Comparison of ENCODE assay signal across 7 mouse cellular contexts in the genomic region with DNA sequence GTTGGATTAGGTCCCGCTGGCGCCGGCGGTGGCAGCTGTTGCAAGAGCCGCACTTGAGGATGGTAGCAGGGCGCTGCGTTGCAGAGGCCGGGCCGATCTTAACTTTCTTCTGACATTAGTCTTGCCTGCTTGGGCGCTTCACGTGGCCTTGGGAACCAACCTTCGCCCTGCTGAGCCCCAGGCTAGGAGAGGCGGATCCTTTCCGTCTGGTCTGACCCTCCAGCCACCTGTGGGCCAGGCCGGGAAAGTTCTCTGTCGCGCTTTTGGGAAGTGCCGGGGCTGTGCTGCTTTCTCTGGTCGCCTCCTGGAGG. TPM values are rescaled to one million over a fixed set of nuclear protein-coding genes. Genes with fewer than 3 reads are reported as not detected.
DNase-seq lines count a peak whose midpoint lies in the region; ATAC-seq lines count a peak whose summit lies in the region.

Gene Plbd1 (minus strand): TSS at position 223 of the 311 bp plus-strand sequence.

- H3K27ac ChIP-seq in heart, embryonic 16.5 days (ENCODE audit: low read length): no peak within 1 kb of the TSS
- no peak within 1 kb of the TSS for H3K27ac ChIP-seq in stomach, embryonic 14.5 days (ENCODE audit: low read length)

- peak; percentile 53 to 60 for DNase-seq in adrenal gland, postnatal 4 days (ENCODE audit: low spot score in 2 of 2)
- DNase-seq in kidney, postnatal 14 days: peak; percentile 60
- DNase-seq in frontal cortex, adult 2 months (ENCODE audit: extremely low spot score in 1 of 2, low spot score in 1 of 2): no peak

- 4% methylated on average over 19 of the region's 19 CpGs for WGBS in heart, embryonic 16.5 days
- 2% methylated on average over 19 of the region's 19 CpGs for WGBS in stomach, embryonic 14.5 days

- no peaks in the 10 kb centered on the region; the same call in 1 of the 2 replicates for H3K4me1 ChIP-seq in heart, embryonic 16.5 days (ENCODE audit: control insufficient read depth, insufficient read depth, low read length)
- H3K4me1 ChIP-seq in megakaryocyte, embryonic 14.5 days: peaks cover 7% of the 10 kb centered on the region; the same call in 1 of the 2 replicates
- peaks cover 7% of the 10 kb centered on the region; the same call in 1 of the 2 replicates for H3K4me1 ChIP-seq in stomach, embryonic 14.5 days (ENCODE audit: control insufficient read depth, insufficient read depth, low read length)

- peak within 1 kb of the TSS; percentile 72 for H3K4me2 ChIP-seq in heart, embryonic 16.5 days (ENCODE audit: low read depth, low read length)
- H3K4me2 ChIP-seq in stomach, embryonic 14.5 days (replicated peaks; ENCODE audit: low read depth, low read length): peak within 1 kb of the TSS; percentile 59

- H3K27me3 ChIP-seq in heart, embryonic 16.5 days (ENCODE audit: control insufficient read depth, insufficient read depth, low read length): peaks cover 14% of the 10 kb centered on the region
- peaks cover 50% of the 10 kb centered on the region for H3K27me3 ChIP-seq in megakaryocyte, embryonic 14.5 days (replicated peaks)
- H3K27me3 ChIP-seq in stomach, embryonic 14.5 days (ENCODE audit: control insufficient read depth, insufficient read depth, low read length): peaks cover 15% of the 10 kb centered on the region

- H3K36me3 ChIP-seq in heart, embryonic 16.5 days (ENCODE audit: control insufficient read depth, insufficient read depth): no peaks in the 10 kb centered on the region
- no peaks in the 10 kb centered on the region for H3K36me3 ChIP-seq in megakaryocyte, embryonic 14.5 days (replicated peaks; ENCODE audit: low read length)
- H3K36me3 ChIP-seq in stomach, embryonic 14.5 days (ENCODE audit: control insufficient read depth, insufficient read depth, low read length): no peaks in the 10 kb centered on the region

- H3K4me3 ChIP-seq in heart, embryonic 16.5 days (ENCODE audit: low read length): peak within 1 kb of the TSS; percentile 51
- peak within 1 kb of the TSS; percentile 87 for H3K4me3 ChIP-seq in megakaryocyte, embryonic 14.5 days (replicated peaks)
- peak within 1 kb of the TSS; percentile 25 for H3K4me3 ChIP-seq in stomach, embryonic 14.5 days (ENCODE audit: low read depth, low read length)

- no peaks in the 10 kb centered on the region for H3K9me3 ChIP-seq in heart, embryonic 16.5 days (replicated peaks; ENCODE audit: control insufficient read depth, low read length)
- H3K9me3 ChIP-seq in megakaryocyte, embryonic 14.5 days: peaks cover 17% of the 10 kb centered on the region
- H3K9me3 ChIP-seq in stomach, embryonic 14.5 days (ENCODE audit: control insufficient read depth, low read depth, low read length): no peaks in the 10 kb centered on the region

- ATAC-seq in erythroid progenitor cell, adult 5-6 weeks (replicated peaks; ENCODE audit: low FRiP score, poor library complexity, severe bottlenecking): no peak
- ATAC-seq in heart, embryonic 16.5 days (replicated peaks; ENCODE audit: extremely low read depth, insufficient read depth, low FRiP score): no peak
- ATAC-seq in stomach, embryonic 14.5 days (ENCODE audit: insufficient number of reproducible peaks, insufficient read depth, low FRiP score, low read depth): no peak

- H3K9ac ChIP-seq in heart, embryonic 16.5 days (ENCODE audit: low read length): peak within 1 kb of the TSS; percentile 69
- peak within 1 kb of the TSS; percentile 38; the same call in 1 of the 2 replicates for H3K9ac ChIP-seq in stomach, embryonic 14.5 days (replicated peaks; ENCODE audit: low read depth, low read length)

RNA-seq across cellular contexts. Expression of gene Plbd1, which starts in this region (rescaled TPM):
- 10 to 100 TPM; 36.6 to 51.5 TPM for total RNA-seq in adrenal gland, postnatal 4 days (2021)
- total RNA-seq in erythroid progenitor cell, adult 5-6 weeks (2015; ENCODE audit: low replicate concordance): 31.0 and 37.7 TPM in 2 replicates
- 17.2 and 24.4 TPM in 2 replicates for total RNA-seq in erythroid progenitor cell, adult 5-6 weeks (2017; ENCODE audit: low replicate concordance)
- 6.3 and 7.1 TPM in 2 replicates for polyA plus RNA-seq in heart, embryonic 16.5 days (2015; fragmentation: Nextera tagmentation; extraction: Ambion mirVana)
- polyA plus RNA-seq in megakaryocyte, embryonic 14.5 days (2012; ENCODE audit: insufficient read depth, low replicate concordance): 1.1 and 9.9 TPM in 2 replicates
- polyA plus RNA-seq in stomach, embryonic 14.5 days (2014; fragmentation: Nextera tagmentation; extraction: Ambion mirVana): 6.0 and 6.7 TPM in 2 replicates
- 0.34 TPM in 2 replicates for polyA plus RNA-seq in frontal cortex, adult 2 months (2012; rRNA removed)

Comparison
In these comparisons a context has a peak if more than half of its experiments do, and no peak if none do; other contexts are left out.
1. DNase-seq: peak in adrenal gland, postnatal 4 days (2 of 2) and kidney, postnatal 14 days (single experiment); none in frontal cortex, adult 2 months (0 of 2).
2. H3K4me3 ChIP-seq: peak in every context shown above with its lines; median percentile 87 in megakaryocyte, embryonic 14.5 days; 51 in heart, embryonic 16.5 days; 25 in stomach, embryonic 14.5 days.